ENCODE assay signal across 24 mouse cellular contexts in genomic region chr4:45829907-45830759, GRCm38 (mm10). TPM values are rescaled to one million over a fixed set of nuclear protein-coding genes. Genes with fewer than 3 reads are reported as not detected.
DNase-seq lines count a peak whose midpoint lies in the region; ATAC-seq lines count a peak whose summit lies in the region.
"Had no signal": no experiment of that assay in that cellular context is flagged by ENCODE, and none has a peak within 500 bp of the region (broad histone marks: within the 10 kb centered on the region; RNA-seq: fewer than 3 reads in every experiment).

No protein-coding gene starts in this region.

- no peak overlapping the region for H3K4me3 ChIP-seq in forebrain, embryonic 12.5 days (replicated peaks)
- H3K4me3 ChIP-seq in hindbrain, embryonic 11.5 days (ENCODE audit: low read depth, low read length) = no peak overlapping the region
- H3K4me3 ChIP-seq in midbrain, embryonic 12.5 days = no peak overlapping the region
- no peak overlapping the region for H3K4me3 ChIP-seq in neural tube, embryonic 13.5 days
- H3K4me3 ChIP-seq: heart, embryonic 13.5 days; layer of hippocampus, adult 2 months; left cerebral cortex, adult 2 months; limb, embryonic 13.5 days; myocyte had no signal

- peak overlapping the region; percentile 30 for H3K4me2 ChIP-seq in forebrain, embryonic 12.5 days
- no peak overlapping the region for H3K4me2 ChIP-seq in hindbrain, embryonic 11.5 days (replicated peaks; ENCODE audit: low read depth, low read length)
- H3K4me2 ChIP-seq in midbrain, embryonic 12.5 days (replicated peaks) = peak overlapping the region; percentile 9; the same call in 1 of the 2 replicates
- H3K4me2 ChIP-seq in neural tube, embryonic 13.5 days = peak overlapping the region; percentile 26
- H3K4me2 ChIP-seq: heart, embryonic 13.5 days; limb, embryonic 13.5 days had no signal

- H3K9ac ChIP-seq in forebrain, embryonic 12.5 days = peak overlapping the region; percentile 38
- H3K9ac ChIP-seq in hindbrain, embryonic 11.5 days (ENCODE audit: low read depth, low read length) = no peak overlapping the region
- H3K9ac ChIP-seq in midbrain, embryonic 12.5 days (replicated peaks) = no peak overlapping the region
- H3K9ac ChIP-seq in neural tube, embryonic 13.5 days = peak overlapping the region; percentile 58
- H3K9ac ChIP-seq: heart, embryonic 13.5 days; limb, embryonic 13.5 days; liver, embryonic 14.5 days had no signal

- no peaks in the 10 kb centered on the region for H3K36me3 ChIP-seq in forebrain, embryonic 12.5 days (replicated peaks)
- H3K36me3 ChIP-seq in hindbrain, embryonic 11.5 days (ENCODE audit: control insufficient read depth, insufficient read depth, low read length) = no peaks in the 10 kb centered on the region
- no peaks in the 10 kb centered on the region for H3K36me3 ChIP-seq in midbrain, embryonic 12.5 days
- H3K36me3 ChIP-seq in neural tube, embryonic 13.5 days = no peaks in the 10 kb centered on the region
- H3K36me3 ChIP-seq: G1E; heart, embryonic 13.5 days; limb, embryonic 13.5 days had no signal

- peak; percentile 37 for DNase-seq in hindbrain, embryonic 11.5 days (ENCODE audit: low spot score)
- no peak for DNase-seq in layer of hippocampus, adult 8-10 months (ENCODE audit: low spot score in 2 of 2)
- no peak for DNase-seq in gastrocnemius, postnatal 36 days
- DNase-seq: cerebellum, adult 9-11 months; embryo, embryonic 11 days; heart, adult 11 months; kidney, adult 11 months; kidney, postnatal 10 days; right cerebral cortex, postnatal 4 days; thymus, postnatal 36 days had no signal

- H3K27ac ChIP-seq in forebrain, embryonic 12.5 days = peak overlapping the region; percentile 89
- peak overlapping the region; percentile 55 for H3K27ac ChIP-seq in hindbrain, embryonic 11.5 days (ENCODE audit: low read depth, low read length)
- peak overlapping the region; percentile 84 for H3K27ac ChIP-seq in midbrain, embryonic 12.5 days (replicated peaks)
- H3K27ac ChIP-seq in neural tube, embryonic 13.5 days (replicated peaks) = peak overlapping the region; percentile 92
- H3K27ac ChIP-seq: heart, embryonic 13.5 days; layer of hippocampus, adult 2 months; left cerebral cortex, adult 2 months; limb, embryonic 13.5 days; liver, embryonic 14.5 days had no signal

- intact Hi-C loops in gastrocnemius, postnatal 36 days (cut with DNase I) = no loop called here

- H3K4me1 ChIP-seq in forebrain, embryonic 12.5 days = peaks cover 60% of the 10 kb centered on the region
- H3K4me1 ChIP-seq in hindbrain, embryonic 11.5 days (replicated peaks; ENCODE audit: control insufficient read depth, insufficient read depth, low read length) = peaks cover 12% of the 10 kb centered on the region
- peaks cover 62% of the 10 kb centered on the region for H3K4me1 ChIP-seq in midbrain, embryonic 12.5 days
- H3K4me1 ChIP-seq in neural tube, embryonic 13.5 days (replicated peaks) = peaks cover 65% of the 10 kb centered on the region

- WGBS in forebrain, embryonic 12.5 days = 15% methylated on average over 13 of the region's 13 CpGs
- 36% methylated on average over 13 of the region's 13 CpGs for WGBS in hindbrain, embryonic 11.5 days
- WGBS in midbrain, embryonic 12.5 days = 30% methylated on average over 13 of the region's 13 CpGs
- WGBS in neural tube, embryonic 13.5 days = 16% methylated on average over 13 of the region's 13 CpGs

- peaks cover 51% of the 10 kb centered on the region for H3K27me3 ChIP-seq in forebrain, embryonic 12.5 days
- peaks cover 30% of the 10 kb centered on the region for H3K27me3 ChIP-seq in hindbrain, embryonic 11.5 days (ENCODE audit: control insufficient read depth, insufficient read depth, low read length)
- peaks cover 49% of the 10 kb centered on the region for H3K27me3 ChIP-seq in midbrain, embryonic 12.5 days
- peaks cover 36% of the 10 kb centered on the region for H3K27me3 ChIP-seq in neural tube, embryonic 13.5 days

- ATAC-seq in forebrain, embryonic 12.5 days (ENCODE audit: low FRiP score) = peak; percentile 52
- peak; percentile 41; the same call in 1 of the 2 replicates for ATAC-seq in hindbrain, embryonic 11.5 days (ENCODE audit: low FRiP score)
- peak; percentile 45 for ATAC-seq in midbrain, embryonic 12.5 days (ENCODE audit: low FRiP score, low read depth)
- no peak for ATAC-seq in neural tube, embryonic 13.5 days (ENCODE audit: low read depth)
- no peak for ATAC-seq in erythroblast, adult 5-6 weeks (replicated peaks; ENCODE audit: low FRiP score, poor library complexity, severe bottlenecking)

- no peaks in the 10 kb centered on the region for H3K9me3 ChIP-seq in forebrain, embryonic 12.5 days
- no peaks in the 10 kb centered on the region for H3K9me3 ChIP-seq in hindbrain, embryonic 11.5 days (ENCODE audit: control insufficient read depth, low read length)
- no peaks in the 10 kb centered on the region for H3K9me3 ChIP-seq in midbrain, embryonic 12.5 days
- no peaks in the 10 kb centered on the region for H3K9me3 ChIP-seq in neural tube, embryonic 13.5 days
- H3K9me3 ChIP-seq: G1E; heart, embryonic 13.5 days; limb, embryonic 13.5 days had no signal

RNA-seq across cellular contexts. Expression of gene Igfbpl1, which starts 3.4 kb away (rescaled TPM):
- polyA plus RNA-seq in forebrain, embryonic 12.5 days (2016; fragmentation: Nextera tagmentation; extraction: Ambion mirVana) = 55.9 and 74.5 TPM in 2 replicates
- 71.4 and 83.2 TPM in 2 replicates for polyA plus RNA-seq in hindbrain, embryonic 11.5 days (2014; fragmentation: Nextera tagmentation; extraction: Ambion mirVana)
- polyA plus RNA-seq in midbrain, embryonic 12.5 days (2016; fragmentation: Nextera tagmentation; extraction: Ambion mirVana) = 63.3 and 69.5 TPM in 2 replicates
- 62.8 and 63.8 TPM in 2 replicates for polyA plus RNA-seq in neural tube, embryonic 13.5 days (2015; fragmentation: Nextera tagmentation; extraction: Ambion mirVana)
- total RNA-seq in layer of hippocampus, adult 8-10 months (2022) = 1 to 10 TPM in 1 of 4 experiments, under 1 TPM in 3; 0.43 to 1.3 (median 0.66) TPM
- total RNA-seq in erythroblast, adult 5-6 weeks (2015; ENCODE audit: low replicate concordance) = not detected in 2 replicates
- not detected in 2 replicates for total RNA-seq in erythroblast, adult 5-6 weeks (2017; ENCODE audit: low replicate concordance)
- total RNA-seq in gastrocnemius, postnatal 36 days (2021) = not detected
- total RNA-seq: hematopoietic stem cell, adult 5-6 weeks; megakaryocyte, adult 5-6 weeks had no signal
- polyA plus RNA-seq: G1E; lung, embryonic 16.5 days; myocyte had no signal

RNA-seq across cellular contexts. Expression of gene Stra6l, which starts 18.3 kb away (rescaled TPM):
- 0.65 and 1.2 TPM in 2 replicates for polyA plus RNA-seq in forebrain, embryonic 12.5 days (2016; fragmentation: Nextera tagmentation; extraction: Ambion mirVana)
- polyA plus RNA-seq in hindbrain, embryonic 11.5 days (2014; fragmentation: Nextera tagmentation; extraction: Ambion mirVana) = 0.75 and 1.0 TPM in 2 replicates
- 0.81 and 1.3 TPM in 2 replicates for polyA plus RNA-seq in midbrain, embryonic 12.5 days (2016; fragmentation: Nextera tagmentation; extraction: Ambion mirVana)
- 4.5 and 4.7 TPM in 2 replicates for polyA plus RNA-seq in neural tube, embryonic 13.5 days (2015; fragmentation: Nextera tagmentation; extraction: Ambion mirVana)
- total RNA-seq in layer of hippocampus, adult 8-10 months (2022) = under 1 TPM in 2 of 4 experiments, not detected in 2; 0.13 to 0.14 TPM
- total RNA-seq in erythroblast, adult 5-6 weeks (2015; ENCODE audit: low replicate concordance) = not detected in 2 replicates
- total RNA-seq in erythroblast, adult 5-6 weeks (2017; ENCODE audit: low replicate concordance) = not detected in 2 replicates
- not detected for total RNA-seq in gastrocnemius, postnatal 36 days (2021)
- total RNA-seq: hematopoietic stem cell, adult 5-6 weeks; layer of hippocampus, adult 2 months; left cerebral cortex, adult 2 months had no signal
- polyA plus RNA-seq: G1E, myocyte had no signal

RNA-seq across cellular contexts. Expression of gene Aldh1b1, which starts 31.3 kb away (rescaled TPM):
- 9.7 and 11.3 TPM in 2 replicates for polyA plus RNA-seq in forebrain, embryonic 12.5 days (2016; fragmentation: Nextera tagmentation; extraction: Ambion mirVana)
- 4.5 and 6.0 TPM in 2 replicates for polyA plus RNA-seq in hindbrain, embryonic 11.5 days (2014; fragmentation: Nextera tagmentation; extraction: Ambion mirVana)
- polyA plus RNA-seq in midbrain, embryonic 12.5 days (2016; fragmentation: Nextera tagmentation; extraction: Ambion mirVana) = 8.6 and 9.0 TPM in 2 replicates
- polyA plus RNA-seq in neural tube, embryonic 13.5 days (2015; fragmentation: Nextera tagmentation; extraction: Ambion mirVana) = 14.8 and 16.5 TPM in 2 replicates
- total RNA-seq in layer of hippocampus, adult 8-10 months (2022) = 10 to 100 TPM in 1 of 4 experiments, 1 to 10 TPM in 3; 7.3 to 11.5 (median 8.8) TPM
- 1.3 TPM in 2 replicates for total RNA-seq in erythroblast, adult 5-6 weeks (2015; ENCODE audit: low replicate concordance)
- 1.6 and 2.2 TPM in 2 replicates for total RNA-seq in erythroblast, adult 5-6 weeks (2017; ENCODE audit: low replicate concordance)
- total RNA-seq in gastrocnemius, postnatal 36 days (2021) = under 1 TPM; 0.47 to 0.54 TPM
- polyA plus RNA-seq: G1E had no signal

RNA-seq across cellular contexts. Expression of gene Ccdc180, which starts 60.0 kb away (rescaled TPM):
- 0.11 and 0.17 TPM in 2 replicates for polyA plus RNA-seq in forebrain, embryonic 12.5 days (2016; fragmentation: Nextera tagmentation; extraction: Ambion mirVana)
- polyA plus RNA-seq in hindbrain, embryonic 11.5 days (2014; fragmentation: Nextera tagmentation; extraction: Ambion mirVana) = 0.38 and 0.71 TPM in 2 replicates
- polyA plus RNA-seq in midbrain, embryonic 12.5 days (2016; fragmentation: Nextera tagmentation; extraction: Ambion mirVana) = 0.05 TPM in 1 of 2 replicates, not detected in the other
- 0.07 TPM in 1 of 2 replicates, not detected in the other for polyA plus RNA-seq in neural tube, embryonic 13.5 days (2015; fragmentation: Nextera tagmentation; extraction: Ambion mirVana)
- total RNA-seq in layer of hippocampus, adult 8-10 months (2022) = under 1 TPM; 0.21 to 0.70 (median 0.36) TPM
- 0.38 and 0.63 TPM in 2 replicates for total RNA-seq in erythroblast, adult 5-6 weeks (2015; ENCODE audit: low replicate concordance)
- total RNA-seq in erythroblast, adult 5-6 weeks (2017; ENCODE audit: low replicate concordance) = not detected in 2 replicates
- not detected for total RNA-seq in gastrocnemius, postnatal 36 days (2021)
- total RNA-seq: hematopoietic stem cell, adult 5-6 weeks had no signal
- polyA plus RNA-seq: G1E, myocyte had no signal

Comparison
In these comparisons a context has a peak if more than half of its experiments do, and no peak if none do; other contexts are left out.
1. ATAC-seq: peak in forebrain, embryonic 12.5 days (single experiment), hindbrain, embryonic 11.5 days (single experiment) and midbrain, embryonic 12.5 days (single experiment); none in neural tube, embryonic 13.5 days (single experiment) and erythroblast, adult 5-6 weeks (single experiment).
2. H3K9ac ChIP-seq: peak in forebrain, embryonic 12.5 days (single experiment) and neural tube, embryonic 13.5 days (single experiment); none in hindbrain, embryonic 11.5 days (single experiment) and midbrain, embryonic 12.5 days (single experiment).
3. Peak in every context shown above with its lines, with median percentiles within 50 percentile points of each other: H3K27ac ChIP-seq.